Mouse (Mus musculus): ENCODE measurements around the gene Olfr452.

The Olfr452 gene

DNA sequence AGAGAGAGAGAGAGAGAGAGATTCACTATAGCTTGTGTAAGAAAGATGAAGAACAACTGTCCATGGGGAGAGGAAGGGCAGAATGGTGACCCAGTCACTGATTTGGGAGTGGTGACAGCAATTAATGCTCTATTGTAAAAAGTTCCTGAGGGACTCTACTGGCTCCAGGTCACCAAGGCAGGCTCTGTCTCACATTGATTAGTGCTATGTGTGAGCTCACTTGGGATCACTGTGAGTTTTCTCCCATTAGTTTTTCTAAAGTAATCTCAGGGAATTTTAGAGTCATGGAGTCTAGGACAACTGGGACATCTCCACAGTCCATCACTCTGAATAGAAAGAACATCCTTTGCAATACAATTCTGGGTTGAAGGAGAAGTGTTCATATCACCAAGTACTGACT lies at the start of gene Olfr452:
Gene Olfr452 (plus strand): TSS at position 301 of the 400 bp plus-strand sequence.
- DNase-seq (ENCODE audit: low spot score): no peak

DNA sequence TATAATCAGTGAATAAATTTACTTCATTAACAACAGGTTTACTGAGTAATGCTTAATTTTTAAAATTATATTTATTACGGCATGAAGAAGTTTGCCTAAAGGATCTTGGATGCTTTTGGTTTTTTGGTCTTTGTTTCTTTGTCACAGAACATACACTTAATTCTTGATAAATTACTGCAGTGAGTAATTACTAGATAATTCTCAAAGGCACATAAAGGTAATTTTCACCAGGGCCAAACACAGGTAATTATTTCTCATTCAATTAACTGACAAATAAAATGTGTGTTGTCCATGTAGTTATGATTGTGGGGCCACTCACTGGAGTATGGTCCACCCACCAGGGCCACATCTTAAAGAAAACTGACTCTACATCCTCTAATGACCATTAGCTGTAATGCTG lies 45.8 kb upstream of the Olfr452 start, which contains the start of gene Olfr453:
Gene Olfr453 (plus strand): TSS at position 301 of the 400 bp plus-strand sequence.
- DNase-seq (ENCODE audit: low spot score): no peak

DNA sequence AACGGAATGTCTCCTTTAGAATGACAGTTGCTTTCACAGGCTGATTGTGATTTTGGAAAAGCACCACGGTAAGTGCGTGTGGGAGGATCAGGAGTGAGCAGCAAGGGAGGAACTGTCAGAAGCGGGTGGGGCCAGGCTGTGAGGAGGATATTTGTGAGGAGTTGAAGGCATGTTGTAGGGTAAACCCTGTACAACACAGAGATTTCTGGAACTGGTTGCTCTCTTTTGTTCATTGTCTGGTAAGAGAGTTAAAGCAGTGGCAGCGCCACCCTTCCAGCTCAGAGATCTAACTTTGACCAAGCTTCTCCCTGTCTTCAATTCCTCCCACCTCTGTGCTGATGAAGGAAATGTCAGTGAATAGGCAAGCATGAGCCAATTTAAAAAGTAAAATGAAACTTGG lies 42.6 kb upstream of the Olfr452 start:
- no peak for DNase-seq (ENCODE audit: low spot score)

DNA sequence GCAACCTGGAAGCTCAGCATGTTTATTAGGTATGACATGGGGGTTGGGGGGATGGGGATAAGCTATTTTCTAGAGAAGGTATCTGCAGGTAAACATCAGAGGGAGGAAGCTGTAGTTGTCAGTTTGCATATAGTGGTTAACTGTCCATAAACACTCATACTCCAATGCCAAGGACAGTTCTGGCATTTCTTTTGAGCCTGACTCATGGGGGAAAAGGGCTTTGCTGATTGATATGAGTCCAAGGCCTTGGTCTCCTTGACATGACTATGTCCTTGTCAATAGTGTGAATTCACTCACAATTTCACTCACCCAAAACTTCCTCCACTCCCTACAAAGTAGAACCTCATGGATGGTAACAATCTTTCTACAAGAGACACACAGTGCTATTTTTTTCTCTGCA lies 37.0 kb upstream of the Olfr452 start:
- no peak for DNase-seq (ENCODE audit: low spot score)

DNA sequence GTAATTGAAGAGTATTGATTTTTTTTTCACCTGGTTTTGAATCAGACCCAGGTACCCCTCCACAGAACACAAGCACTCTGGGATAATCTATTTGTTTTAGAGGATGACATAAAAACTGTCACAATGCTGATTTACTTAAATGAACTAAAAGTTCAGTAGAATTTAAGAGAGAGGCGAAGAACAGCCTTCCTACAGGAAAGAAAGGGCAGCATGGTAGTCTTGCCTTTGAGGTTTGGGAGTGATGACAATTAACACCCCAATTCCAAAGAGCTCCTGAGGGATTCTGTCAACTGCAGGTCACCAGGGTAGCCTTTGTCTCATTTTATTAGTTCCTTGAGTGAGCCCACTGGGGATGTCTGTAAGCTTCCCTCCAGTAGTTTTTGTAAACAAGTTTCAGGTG lies 28.8 kb upstream of the Olfr452 start, which contains the start of gene Olfr38:
Gene Olfr38 (plus strand): TSS at position 301 of the 400 bp plus-strand sequence.
- DNase-seq (ENCODE audit: low spot score): no peak

DNA sequence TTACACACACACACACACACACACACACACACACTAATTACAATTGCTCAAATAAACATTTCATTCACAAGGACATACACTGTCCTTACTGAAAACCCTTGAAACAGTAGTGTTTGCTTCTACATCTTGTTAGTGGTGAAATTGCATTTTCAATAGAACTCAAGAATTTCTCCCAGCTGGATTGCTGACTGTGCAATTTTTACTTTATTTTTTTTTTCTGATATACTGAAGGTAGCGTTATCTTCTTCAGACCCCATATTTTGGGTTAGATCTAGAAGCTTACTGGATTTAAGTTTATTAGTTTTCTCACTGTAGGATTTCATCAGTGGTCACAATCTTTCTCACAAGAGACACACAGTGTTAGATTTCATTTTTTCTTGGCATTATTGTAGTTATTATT lies 7.8 kb upstream of the Olfr452 start:
- DNase-seq (ENCODE audit: low spot score): no peak

DNA sequence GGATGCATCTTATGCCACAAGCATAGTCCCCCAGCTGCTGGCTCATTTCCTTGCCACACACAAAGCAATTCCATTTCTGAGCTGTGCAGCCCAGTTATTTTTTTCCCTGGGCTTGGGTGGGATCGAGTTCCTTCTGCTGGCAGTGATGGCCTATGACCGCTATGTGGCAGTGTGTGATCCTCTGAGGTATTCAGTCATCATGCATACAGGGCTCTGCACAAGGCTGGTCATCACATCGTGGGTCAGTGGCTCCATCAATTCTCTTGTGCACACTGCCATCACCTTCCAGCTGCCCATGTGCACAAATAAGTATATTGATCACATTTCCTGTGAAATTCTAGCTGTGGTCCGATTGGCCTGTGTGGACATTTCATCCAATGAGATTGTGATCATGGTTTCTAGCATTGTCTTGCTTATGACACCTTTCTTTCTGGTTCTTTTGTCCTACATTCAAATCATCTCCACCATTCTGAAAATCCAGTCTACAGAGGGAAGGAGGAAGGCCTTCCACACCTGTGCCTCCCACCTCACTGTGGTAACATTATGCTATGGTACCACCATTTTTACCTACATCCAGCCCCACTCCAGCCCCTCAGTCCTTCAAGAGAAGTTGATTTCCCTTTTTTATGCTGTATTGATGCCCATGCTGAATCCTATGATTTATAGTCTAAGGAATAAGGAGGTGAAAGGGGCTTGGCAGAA lies 5.5 kb downstream of the Olfr452 start:
- DNase-seq (ENCODE audit: low spot score): no peak

DNA sequence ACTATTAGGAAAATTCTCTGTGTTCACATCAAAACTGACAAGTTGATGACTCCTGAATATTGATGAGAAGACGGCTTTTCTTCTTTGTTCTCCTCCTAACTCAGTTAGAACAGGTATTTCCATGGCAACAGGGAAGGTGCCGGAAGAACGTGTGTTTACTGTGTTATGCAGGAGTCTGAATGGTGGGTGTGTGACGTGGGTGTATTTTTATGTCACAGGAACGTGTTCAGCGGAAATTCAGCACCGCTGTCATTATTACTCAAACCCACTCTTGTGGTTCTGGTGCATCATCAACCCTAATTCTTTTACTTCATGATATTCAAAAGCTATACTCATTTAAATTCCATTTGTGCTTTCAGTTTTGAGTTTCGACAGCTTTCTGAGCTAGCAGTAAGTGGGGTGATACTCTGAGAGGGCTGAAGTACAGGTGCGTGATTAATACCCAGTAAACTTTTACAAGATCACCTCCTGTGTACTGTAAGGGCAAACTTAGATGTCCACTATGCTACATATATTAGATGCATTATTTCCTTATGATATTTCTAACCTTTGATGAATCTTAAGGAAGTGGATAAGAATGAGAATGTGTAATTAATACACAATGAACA lies 6.2 kb downstream of the Olfr452 start:
- DNase-seq (ENCODE audit: low spot score): no peak

DNA sequence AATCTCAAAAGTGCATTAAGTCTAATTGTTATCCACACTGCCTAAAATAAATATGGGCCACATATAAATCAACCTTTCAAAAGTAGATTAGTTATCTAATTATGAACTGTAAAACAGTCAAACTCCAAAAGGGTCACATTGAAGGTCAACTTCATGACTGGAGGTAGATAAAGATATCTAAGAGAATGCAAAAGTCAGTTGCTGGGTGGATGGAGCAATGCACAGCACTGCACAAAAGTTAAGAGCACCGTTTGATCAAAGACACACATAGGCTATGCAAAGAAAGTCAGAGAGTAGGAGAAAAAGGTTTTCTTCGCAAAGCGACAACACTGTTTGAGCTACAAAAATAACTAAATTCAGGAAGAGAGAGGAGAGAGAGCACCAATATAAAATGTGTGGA lies 10.1 kb downstream of the Olfr452 start:
- DNase-seq (ENCODE audit: low spot score): no peak

DNA sequence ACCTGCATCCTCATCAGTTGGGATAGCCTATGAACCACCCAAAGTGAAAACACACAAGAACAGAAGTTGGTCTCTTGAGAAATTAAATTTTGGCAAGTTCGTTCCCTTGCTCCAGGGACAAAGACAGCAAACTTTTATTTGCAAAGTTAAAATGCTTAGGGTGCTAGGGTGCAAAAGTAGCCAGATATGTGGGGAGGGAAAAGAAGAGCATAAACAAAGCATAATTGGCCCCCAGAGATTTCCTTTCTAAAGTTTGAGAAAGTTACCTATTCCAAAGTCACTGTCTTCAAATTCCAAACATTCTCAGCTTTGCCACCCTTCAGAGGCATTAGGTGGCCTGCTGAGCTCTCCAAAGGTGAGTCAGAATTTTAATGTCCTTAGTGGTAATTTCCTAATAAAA lies 26.7 kb downstream of the Olfr452 start, which contains the start of gene Olfr450:
Gene Olfr450 (plus strand): TSS at position 301 of the 400 bp plus-strand sequence.
- no peak for DNase-seq (ENCODE audit: low spot score)

DNA sequence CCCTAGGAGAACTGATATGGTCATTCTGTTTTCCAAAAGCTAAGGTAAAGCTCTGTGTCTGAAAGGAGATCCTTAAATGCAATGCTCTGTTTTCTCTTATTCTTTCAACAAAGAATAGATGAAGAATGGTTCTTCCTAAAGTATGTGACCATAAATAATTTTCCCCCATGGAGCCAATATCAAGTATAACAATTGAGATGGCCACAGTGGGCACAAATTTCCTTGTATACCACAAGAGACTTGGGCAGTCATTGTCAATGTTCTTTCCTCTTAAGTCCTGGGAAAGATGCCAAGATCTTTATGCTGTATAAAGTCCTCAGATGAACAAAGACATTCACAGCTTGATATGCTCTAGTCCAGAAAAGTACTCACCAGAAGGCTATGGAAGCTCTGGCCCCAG lies 49.2 kb downstream of the Olfr452 start, which contains the start of gene Olfr449:
Gene Olfr449 (plus strand): TSS at position 301 of the 400 bp plus-strand sequence.
- DNase-seq (ENCODE audit: low spot score): no peak

Data from urinary bladder, postnatal 10 days (tissue).